Mouse (Mus musculus) kidney, postnatal 36 days (tissue): Measurements from ENCODE around the gene Cep41.

Experiments used
- DNase-seq, 2 experiments: peaks; one replicate each; pipeline ENCODE4 v3.0.0; 2021 to 2022; ENCODE audit warnings: mixed read lengths in 2 of 2

The Cep41 gene

GRCm38 (mm10) chr6:30710371-30711364, 17.1 kb upstream of the Cep41 start:
- no peak for DNase-seq

GRCm38 (mm10) chr6:30709115-30709514, 15.6 kb upstream of the Cep41 start:
- DNase-seq: no peak

DNA sequence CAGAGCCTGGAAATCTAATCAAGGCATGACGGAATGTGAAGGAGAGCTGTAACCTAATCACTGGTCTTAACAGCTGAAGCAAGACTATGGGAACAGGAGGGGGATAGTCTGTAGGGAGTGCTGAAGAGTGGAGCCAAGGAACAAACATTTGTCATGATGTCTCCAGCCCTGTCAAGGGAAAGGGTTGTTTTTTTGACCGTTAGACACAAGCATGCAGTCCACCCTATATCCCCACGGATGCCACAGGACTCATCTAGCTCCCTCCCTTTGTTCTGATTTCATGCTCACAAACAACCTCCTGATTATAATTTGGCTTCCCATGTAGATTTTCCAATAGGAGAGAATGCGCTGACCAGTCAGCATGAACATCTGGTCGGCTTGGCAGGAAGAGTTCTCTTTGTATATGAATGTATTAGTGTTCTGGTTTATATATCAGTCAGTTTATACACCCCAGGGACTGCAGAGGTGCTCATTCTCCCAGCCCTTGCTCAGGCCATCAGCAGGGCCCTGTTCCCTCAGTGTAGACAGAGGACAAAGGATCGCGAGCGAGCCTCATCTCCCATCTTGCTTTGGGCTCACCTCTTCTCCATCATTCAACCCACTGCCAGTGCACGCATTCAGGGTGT, 10.5 kb upstream of the Cep41 start:
- no peak for DNase-seq

- DNase-seq: no peak
These were observed 9.9 kb upstream of the Cep41 start for GRCm38 (mm10) chr6:30703476-30703875.

GRCm38 (mm10) chr6:30702881-30703280, 9.3 kb upstream of the Cep41 start:
- DNase-seq: no peak

DNA sequence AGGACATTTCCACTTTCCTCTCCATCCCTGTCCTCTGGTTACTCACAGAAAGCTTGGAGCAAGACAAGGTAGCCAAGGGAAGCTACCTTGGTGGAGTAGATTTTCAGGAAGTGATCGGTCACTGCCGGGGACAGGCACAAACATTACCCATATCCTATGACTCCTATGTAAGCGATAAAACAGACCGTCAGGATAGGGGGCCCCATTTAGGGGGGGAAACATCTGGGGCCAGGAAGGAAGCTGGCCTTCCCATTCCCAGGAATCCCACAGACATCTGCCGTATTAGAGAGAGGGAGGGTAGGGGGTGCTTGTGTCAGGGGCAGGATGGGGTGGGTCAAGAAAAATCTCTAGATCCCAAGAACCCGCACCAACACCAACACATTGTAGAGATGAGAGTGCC, 6.6 kb upstream of the Cep41 start:
- no peak for DNase-seq

DNA sequence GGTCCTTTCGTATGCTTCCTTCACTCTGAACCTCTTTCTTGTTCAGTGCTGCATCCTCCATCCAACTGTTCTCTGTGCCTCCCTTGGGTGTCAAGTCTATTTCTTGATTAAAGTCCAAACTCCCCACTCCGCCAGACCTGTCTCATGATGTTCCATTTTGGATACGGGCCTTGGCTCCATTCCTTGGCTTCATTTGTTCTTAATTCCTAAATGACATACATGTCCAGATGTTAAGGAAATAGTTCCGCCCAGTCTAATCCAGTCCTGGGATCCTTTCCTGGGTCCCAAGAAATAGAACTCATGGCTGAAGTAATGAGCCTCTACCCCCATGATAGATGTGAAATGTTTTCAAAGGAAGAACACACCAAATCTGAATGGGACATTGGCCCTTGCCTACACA, 4.5 kb upstream of the Cep41 start:
- DNase-seq: no peak

GRCm38 (mm10) chr6:30697464-30697863, 3.9 kb upstream of the Cep41 start:
- no peak for DNase-seq

- DNase-seq: no peak
These were observed 1.6 kb upstream of the Cep41 start for GRCm38 (mm10) chr6:30695124-30695523.

- DNase-seq: no peak
These were observed 660 bp upstream of the Cep41 start for GRCm38 (mm10) chr6:30694209-30694608.

DNA sequence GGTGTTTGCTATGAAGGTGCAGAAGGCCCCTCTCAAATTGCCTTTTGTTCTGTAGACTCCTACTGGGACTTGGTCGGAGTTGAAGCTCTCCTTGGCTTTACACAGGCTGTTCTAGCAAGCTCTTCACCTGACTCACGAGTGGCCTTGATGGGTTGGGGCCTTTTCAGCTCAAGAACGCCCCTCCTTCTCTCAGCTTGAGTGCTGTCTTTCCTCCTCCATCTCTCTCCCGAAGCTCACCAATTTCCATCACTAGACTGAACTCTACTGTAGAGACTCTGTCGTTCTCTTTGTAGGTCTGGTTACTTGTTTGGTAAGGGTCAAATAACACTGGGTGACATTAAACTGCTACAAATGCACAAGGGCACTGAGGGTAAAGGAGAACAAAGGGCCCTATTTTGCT, 723 bp downstream of the Cep41 start:
- DNase-seq: no peak

- DNase-seq: no peak
These were observed 6.4 kb downstream of the Cep41 start for GRCm38 (mm10) chr6:30687198-30687597.

GRCm38 (mm10) chr6:30684570-30684969, 9.0 kb downstream of the Cep41 start:
- DNase-seq: no peak

DNA sequence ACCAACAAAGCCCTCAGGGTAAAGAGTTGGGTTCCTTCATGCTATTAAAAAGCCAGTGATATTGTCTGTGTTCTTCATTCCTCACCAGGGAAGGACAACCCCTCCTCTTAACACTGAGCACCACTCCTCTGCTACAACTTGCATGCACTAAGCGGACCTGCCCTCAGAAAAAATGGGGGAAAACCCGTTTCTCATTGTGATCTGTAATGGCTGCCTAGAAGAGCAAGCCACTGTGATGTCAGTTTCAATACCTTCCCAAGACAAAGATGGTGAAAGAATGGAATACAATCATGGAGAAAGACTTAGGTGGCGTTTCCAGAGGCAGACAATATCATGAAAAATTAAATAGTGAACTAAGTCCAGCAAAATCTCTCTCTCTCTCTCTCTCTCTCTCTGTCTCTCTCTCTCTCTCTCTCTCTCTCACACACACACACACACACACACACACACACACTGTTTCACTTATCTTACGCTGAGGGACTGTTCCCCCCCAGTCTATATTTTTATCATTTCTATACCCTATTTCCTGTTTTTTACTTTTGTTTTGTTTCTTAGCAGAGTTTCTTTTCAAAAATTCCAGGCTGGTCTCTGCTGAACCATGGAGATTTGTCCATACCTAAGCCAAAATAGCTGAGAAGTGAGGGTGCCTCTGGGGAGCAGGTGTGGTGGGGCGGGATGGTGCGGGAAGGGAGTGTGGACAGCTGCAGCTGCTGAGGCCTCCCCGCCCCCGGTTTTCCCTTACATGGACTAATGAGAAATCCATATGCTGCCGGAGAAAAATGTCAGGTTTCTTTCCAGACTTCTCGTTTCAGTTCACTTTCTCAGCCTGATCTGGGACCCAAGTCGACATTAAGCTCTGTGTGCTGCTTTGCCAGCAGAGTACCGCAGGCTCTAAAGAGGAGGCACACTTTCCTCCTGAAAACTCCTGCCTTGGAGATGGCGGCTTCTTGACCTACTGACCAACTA, 11.3 kb downstream of the Cep41 start:
- DNase-seq: no peak

DNA sequence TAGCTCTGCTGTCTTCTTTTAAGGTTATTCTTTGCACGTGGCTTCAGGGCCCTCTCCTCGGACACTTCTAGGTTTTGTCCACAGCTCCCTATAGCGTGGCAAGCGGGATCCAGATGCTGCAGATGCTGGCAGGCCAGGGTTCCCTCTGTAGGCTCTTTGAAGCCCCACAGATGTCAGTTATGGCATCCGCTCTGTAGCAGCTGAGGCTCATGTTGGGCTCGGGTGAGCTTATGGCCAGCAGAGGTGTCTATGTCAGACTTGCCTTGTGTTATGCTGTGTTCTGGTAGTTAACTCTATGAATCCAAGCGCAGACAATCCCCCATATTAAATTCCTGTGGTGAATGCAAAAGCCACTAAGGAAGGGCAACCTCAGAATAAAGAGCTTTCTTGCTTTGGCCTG, 13.1 kb downstream of the Cep41 start:
- no peak for DNase-seq

GRCm38 (mm10) chr6:30679567-30679966, 14.0 kb downstream of the Cep41 start:
- DNase-seq: no peak

DNA sequence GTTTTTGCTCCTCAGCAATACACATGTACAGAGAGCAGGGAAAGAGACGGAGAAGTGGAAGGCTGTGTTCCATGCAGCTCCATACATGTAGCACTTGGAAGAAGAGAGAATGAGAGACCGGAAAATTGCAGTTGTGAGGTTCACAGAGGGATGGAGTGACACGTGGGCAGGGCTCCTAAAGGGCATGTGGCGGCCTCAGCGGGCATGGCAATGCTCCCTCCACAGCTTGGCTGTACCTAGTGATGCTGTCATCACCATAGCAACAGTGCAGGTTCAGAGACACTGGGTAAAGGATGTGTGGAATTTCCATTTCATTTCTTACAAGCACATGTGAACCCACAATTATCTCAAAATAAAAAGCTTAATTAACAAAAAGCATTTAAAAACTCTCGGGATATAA, 15.1 kb downstream of the Cep41 start:
- no peak for DNase-seq

DNA sequence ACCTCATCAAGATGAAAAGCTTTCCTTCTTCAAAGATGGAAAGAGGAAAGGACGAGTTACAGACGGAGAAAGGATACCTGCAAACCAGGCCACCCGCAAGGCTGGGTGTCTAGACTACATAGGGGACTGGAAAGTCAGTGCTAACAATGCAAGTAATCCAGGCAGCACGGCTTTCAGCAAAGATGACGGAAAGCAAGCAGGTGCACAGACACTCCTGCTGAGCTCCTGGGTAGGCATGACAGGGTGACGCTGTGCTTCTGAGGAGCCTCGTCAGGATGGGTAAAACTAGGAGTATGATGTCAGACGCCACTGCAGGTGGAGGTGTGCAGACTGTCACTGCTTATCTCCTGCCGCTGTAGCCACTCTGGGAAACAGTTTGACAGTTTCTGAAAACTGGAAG, 16.0 kb downstream of the Cep41 start:
- DNase-seq: no peak

GRCm38 (mm10) chr6:30676506-30676905, 17.0 kb downstream of the Cep41 start:
- DNase-seq: no peak

GRCm38 (mm10) chr6:30675281-30675771, 18.2 kb downstream of the Cep41 start:
- peak in 1 of 2 experiments; percentile 13 for DNase-seq

DNA sequence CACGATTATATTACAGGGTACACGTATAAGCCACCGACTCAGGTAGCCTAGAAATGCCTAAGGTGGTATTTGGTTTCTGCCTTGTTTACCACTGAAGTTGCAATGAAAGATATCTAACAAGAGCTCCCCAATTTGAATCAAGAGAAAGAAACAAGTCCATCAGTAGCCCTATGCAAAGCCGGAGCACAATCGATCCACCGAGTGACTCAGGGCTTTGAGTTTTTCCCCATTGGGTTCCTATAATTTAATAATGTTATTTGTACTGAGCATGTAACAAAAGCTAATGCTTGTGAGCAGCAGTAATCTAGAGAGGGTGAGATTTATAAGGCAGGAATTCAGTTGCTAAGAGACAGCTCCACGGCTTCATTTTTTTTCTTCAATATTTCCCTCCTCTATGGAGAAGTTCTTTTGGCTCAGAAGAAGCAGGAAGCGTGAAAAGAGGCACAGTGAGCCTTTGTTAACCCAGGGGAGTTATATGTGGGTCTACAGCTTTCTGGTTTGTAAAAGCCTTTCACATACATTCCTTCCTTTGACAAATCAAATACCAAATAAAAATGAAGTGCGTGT, 18.8 kb downstream of the Cep41 start:
- no peak for DNase-seq
